Mouse (Mus musculus): ENCODE data around the gene Tfb2m. TPM values are rescaled to one million over a fixed set of nuclear protein-coding genes. Genes with fewer than 3 reads are reported as not detected.

Gene Tfb2m
- total RNA-seq, 2 experiments from 2014 or later: 47.2 to 47.9 TPM

GRCm38 (mm10) chr1:179560845-179561430 is 14.9 kb upstream of the Tfb2m start:
- intact Hi-C loops (cut with DNase I): no loop called here
- DNase-seq (ENCODE audit: low spot score): no peak

- intact Hi-C loops (cut with DNase I): no loop called here
- no peak for DNase-seq (ENCODE audit: low spot score)
These were observed 13.6 kb upstream of the Tfb2m start for GRCm38 (mm10) chr1:179559446-179560194.

GRCm38 (mm10) chr1:179556921-179557320 is 10.9 kb upstream of the Tfb2m start:
- intact Hi-C loops (cut with DNase I): no loop called here
- DNase-seq (ENCODE audit: low spot score): no peak

- DNase-seq (ENCODE audit: low spot score): no peak
- intact Hi-C loops (cut with DNase I): no loop called here
These were observed 7.9 kb upstream of the Tfb2m start for GRCm38 (mm10) chr1:179553949-179554347.

DNA sequence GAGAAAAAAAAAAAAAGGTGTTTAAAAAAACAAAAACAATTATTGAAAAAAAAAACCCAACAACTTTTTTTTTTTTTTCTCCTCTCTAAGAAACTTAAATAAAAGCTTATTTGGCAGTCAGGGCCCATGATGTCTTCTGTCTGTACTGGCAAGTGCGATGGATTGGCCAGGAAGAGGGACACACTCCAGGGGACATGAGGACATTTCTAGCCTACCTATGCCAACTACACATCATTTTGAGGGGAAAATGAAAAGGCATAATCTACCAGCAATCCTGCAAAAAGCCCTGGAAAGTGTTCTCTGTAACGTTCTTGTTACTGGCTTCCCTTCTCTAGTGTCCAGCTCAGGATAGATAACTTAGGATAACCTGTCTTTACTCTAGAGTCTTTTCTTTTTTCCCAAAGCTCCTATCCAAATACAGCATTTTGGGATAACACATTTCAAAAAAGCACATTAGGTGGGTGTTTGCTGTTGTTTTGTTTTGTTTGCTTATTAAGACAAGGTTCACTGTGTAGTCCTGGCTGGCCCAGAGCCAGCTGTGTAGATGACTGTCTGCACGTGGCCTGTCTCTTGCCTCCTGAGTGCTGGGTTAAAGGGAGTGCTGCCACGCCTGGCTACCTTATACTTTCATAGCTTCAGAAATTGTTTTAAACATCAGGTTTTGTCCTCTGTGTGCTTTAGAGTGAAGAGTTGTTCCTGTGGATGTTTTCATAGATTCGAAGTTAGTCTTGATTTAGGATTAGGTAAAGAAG is 7.3 kb upstream of the Tfb2m start:
- intact Hi-C loops (cut with DNase I): no loop called here

GRCm38 (mm10) chr1:179552751-179553150 is 6.7 kb upstream of the Tfb2m start:
- no peak for DNase-seq (ENCODE audit: low spot score)
- intact Hi-C loops (cut with DNase I): no loop called here

More for the DNA sequence above, 7.3 kb upstream of the Tfb2m start:
- no peak for DNase-seq (ENCODE audit: low spot score)

DNA sequence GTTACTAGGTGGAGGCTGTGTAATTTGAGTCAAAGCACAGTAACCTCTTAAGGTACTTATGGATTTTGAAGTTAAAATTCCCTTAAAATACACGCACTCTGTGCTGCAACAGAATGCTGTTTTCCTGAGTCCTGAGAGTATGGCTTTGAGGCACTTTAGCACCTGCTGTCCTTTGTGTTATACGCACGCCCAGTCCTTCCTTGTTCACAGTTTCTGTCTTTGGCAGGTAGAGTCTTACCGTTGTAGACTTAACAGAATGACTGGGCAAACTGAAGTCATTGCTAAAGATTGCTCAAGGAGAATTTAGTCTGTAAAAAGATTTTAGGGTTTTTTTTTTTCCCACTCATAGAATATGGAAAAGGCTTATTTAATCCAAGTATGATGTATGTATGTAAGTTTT is 5.9 kb upstream of the Tfb2m start:
- intact Hi-C loops (cut with DNase I): no loop called here
- no peak for DNase-seq (ENCODE audit: low spot score)

DNA sequence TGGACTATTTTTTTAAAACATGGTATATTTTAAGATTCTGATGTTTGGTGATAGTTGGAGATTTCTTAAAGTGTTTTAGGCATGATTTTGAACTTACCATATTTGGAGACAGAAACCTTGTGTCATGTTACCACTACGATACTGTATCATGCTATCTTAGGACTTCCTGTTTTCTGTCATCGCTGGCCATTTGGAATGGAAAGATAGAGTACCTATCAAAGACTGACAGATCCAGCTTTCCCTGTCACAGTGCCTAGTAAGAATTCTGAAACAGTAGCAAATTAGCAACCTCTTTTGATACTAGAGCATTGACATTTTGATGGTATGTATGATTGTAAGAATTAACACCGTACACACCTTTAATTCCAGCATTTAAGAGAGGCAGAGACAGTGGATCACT is 5.3 kb upstream of the Tfb2m start:
- DNase-seq (ENCODE audit: low spot score): no peak
- intact Hi-C loops (cut with DNase I): no loop called here

GRCm38 (mm10) chr1:179548996-179549752 is 3.1 kb upstream of the Tfb2m start:
- intact Hi-C loops (cut with DNase I): loop anchor here (5.0 kb wide), 1 partner anchor 38 kb away; no protein-coding TSS in a partner anchor
- DNase-seq (ENCODE audit: low spot score): no peak

DNA sequence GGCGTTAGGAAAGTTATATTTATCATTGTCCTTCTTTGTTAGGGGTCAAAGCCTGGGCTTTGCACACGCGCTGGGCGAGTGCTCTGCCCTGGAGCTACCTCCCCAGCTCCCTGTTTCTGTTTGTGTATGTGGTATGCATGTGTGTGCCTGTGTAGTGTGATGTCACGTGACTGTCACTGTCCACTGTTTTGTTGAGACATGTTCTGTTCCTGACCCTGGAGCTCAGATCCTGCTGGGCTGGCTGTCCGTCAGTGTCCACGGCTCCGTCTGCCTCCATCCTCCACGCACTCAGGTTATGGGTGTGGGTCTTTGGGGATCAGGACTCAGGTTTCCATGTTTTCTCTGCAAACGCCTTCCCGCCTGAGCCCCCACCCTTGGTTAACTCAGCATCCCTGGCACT is 2.2 kb upstream of the Tfb2m start:
- intact Hi-C loops (cut with DNase I): loop anchor here (5.0 kb wide), 1 partner anchor 39 kb away; no protein-coding TSS in a partner anchor
- DNase-seq (ENCODE audit: low spot score): no peak

DNA sequence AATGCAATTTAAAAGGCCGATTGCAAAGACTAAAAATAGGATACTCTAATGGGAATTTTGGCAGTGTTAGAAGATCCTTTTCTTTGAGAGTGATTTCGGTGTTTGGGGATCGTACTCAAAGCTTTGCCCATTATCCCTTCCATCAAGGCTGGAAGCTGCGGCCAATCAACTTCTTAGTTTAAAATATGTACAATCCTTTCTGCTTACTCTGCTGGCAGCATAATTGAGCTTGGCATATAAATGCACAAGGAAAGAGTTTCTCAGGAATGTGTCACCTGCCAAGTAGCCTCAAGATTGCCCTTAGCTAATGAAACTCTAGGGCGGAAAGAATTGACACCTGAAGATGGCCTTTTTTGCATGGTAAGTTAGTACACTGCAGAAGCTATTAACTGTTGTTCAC is 1.1 kb upstream of the Tfb2m start:
- intact Hi-C loops (cut with DNase I): loop anchor here (2.0 to 5.0 kb wide), 2 partner anchors 40 to 78 kb away; no protein-coding TSS in a partner anchor
- DNase-seq (ENCODE audit: low spot score): no peak

- intact Hi-C loops (cut with DNase I): loop anchor here (2.0 to 5.0 kb wide), 2 partner anchors 41 to 78 kb away; no protein-coding TSS in a partner anchor
- no peak for DNase-seq (ENCODE audit: low spot score)
These were observed 467 bp upstream of the Tfb2m start for GRCm38 (mm10) chr1:179546551-179546917.

- intact Hi-C loops (cut with DNase I): loop anchor here (5.0 kb wide), 1 partner anchor 39 kb away; no protein-coding TSS in a partner anchor
- DNase-seq (ENCODE audit: low spot score): no peak
These were observed 4.6 kb downstream of the Tfb2m start for GRCm38 (mm10) chr1:179541502-179541901.

- DNase-seq (ENCODE audit: low spot score): no peak
- intact Hi-C loops (cut with DNase I): loop anchor here (5.0 to 10.0 kb wide), 2 partner anchors 38 to 225 kb away; no protein-coding TSS in a partner anchor
These were observed 6.2 kb downstream of the Tfb2m start for GRCm38 (mm10) chr1:179539887-179540286.

- intact Hi-C loops (cut with DNase I): loop anchor here (10.0 kb wide), 1 partner anchor 226 kb away; no protein-coding TSS in a partner anchor
- no peak for DNase-seq (ENCODE audit: low spot score)
These were observed 7.0 kb downstream of the Tfb2m start for GRCm38 (mm10) chr1:179539054-179539453.

- no peak for DNase-seq (ENCODE audit: low spot score)
- intact Hi-C loops (cut with DNase I): no loop called here
These were observed 26.2 kb downstream of the Tfb2m start for GRCm38 (mm10) chr1:179519901-179520300.

- peak; percentile 65 for DNase-seq (ENCODE audit: low spot score)
- intact Hi-C loops (cut with DNase I): no loop called here
These were observed 28.2 kb downstream of the Tfb2m start, which contains the start of gene Smyd3 for GRCm38 (mm10) chr1:179517713-179518465. Gene Smyd3 (minus strand): TSS chr1:179518041.

DNA sequence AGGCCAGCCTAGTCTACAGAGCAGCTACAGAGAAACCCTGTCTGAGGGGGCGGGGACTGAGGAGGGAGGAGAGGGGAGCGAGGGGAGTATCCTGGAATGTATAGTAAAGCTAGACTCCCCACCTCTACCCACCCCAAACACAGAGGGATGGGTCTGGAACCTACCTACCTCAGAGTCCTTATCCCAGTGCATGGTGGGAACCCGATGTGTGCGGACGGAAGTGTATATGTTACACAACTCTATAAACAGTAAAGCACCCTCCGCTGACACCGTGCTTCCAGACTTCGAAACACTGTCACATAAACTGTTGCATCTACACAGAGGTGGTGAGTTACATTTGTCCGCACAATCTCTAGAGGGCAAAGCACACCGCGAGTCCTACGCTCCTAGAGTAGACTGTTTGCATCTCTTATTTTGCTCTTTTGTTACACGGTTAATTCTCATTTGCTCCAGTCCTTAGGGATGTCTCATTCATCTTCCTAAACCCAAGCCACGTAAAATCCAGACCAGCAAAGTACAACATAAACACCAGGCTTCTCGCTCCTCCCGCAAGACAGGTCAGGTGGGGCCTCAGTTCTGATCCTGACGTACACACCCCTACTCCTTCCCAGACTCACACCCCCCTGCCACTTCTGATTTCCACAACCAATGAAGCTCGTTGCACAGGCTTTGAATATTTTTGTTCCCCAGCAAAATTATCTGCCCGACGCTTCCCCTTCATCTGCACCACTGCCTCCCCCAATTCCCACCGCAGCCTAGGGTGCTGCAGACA is 28.9 kb downstream of the Tfb2m start:
- DNase-seq (ENCODE audit: low spot score): no peak
- intact Hi-C loops (cut with DNase I): no loop called here

All from heart, postnatal 25 days (tissue).